Mouse (Mus musculus) heart, embryonic 11.5 days (tissue): ENCODE results near the gene Acat1. TPM values are rescaled to one million over a fixed set of nuclear protein-coding genes. Genes with fewer than 3 reads are reported as not detected.

Source experiments
- ATAC-seq: fragments of 200-750 bp; cut with Nextera tagmentation; replicated peaks from 2 replicates; pipeline ENCODE4 v1.8.0; 2017; ENCODE audit warnings: moderate library complexity; ENCODE audit not compliant: insufficient number of reproducible peaks, low FRiP score, low TSS enrichment
- H3K27ac ChIP-seq: fragments of 300-500 bp; sonication (generic); 2 replicates; pipeline ENCODE4 v1.5.1; 2014; ENCODE audit warnings: mild to moderate bottlenecking, low read depth, low read length
- H3K27me3 ChIP-seq: fragments of 300-500 bp; sonication (generic); 2 replicates; pipeline ENCODE4 v1.6.1; 2014; ENCODE audit warnings: mild to moderate bottlenecking, low read length, mixed read lengths; ENCODE audit not compliant: control insufficient read depth, insufficient read depth
- H3K36me3 ChIP-seq: fragments of 300-500 bp; sonication (generic); 2 replicates; pipeline ENCODE4 v1.6.1; 2014; ENCODE audit warnings: mild to moderate bottlenecking, low read length, moderate library complexity, mixed read lengths; ENCODE audit not compliant: control insufficient read depth, insufficient read depth
- H3K4me1 ChIP-seq: fragments of 300-500 bp; sonication (generic); 2 replicates; pipeline ENCODE4 v1.6.1; 2014; ENCODE audit warnings: low read length; ENCODE audit not compliant: control insufficient read depth, insufficient read depth
- H3K4me2 ChIP-seq: fragments of 300-500 bp; sonication (generic); 2 replicates; pipeline ENCODE4 v1.6.1; 2014; ENCODE audit warnings: mild to moderate bottlenecking, moderate library complexity
- H3K4me3 ChIP-seq: fragments of 300-500 bp; sonication (generic); 2 replicates; pipeline ENCODE4 v1.5.1; 2014; ENCODE audit warnings: low read depth, low read length
- H3K9ac ChIP-seq: fragments of 300-500 bp; sonication (generic); 2 replicates; pipeline ENCODE4 v1.6.1; 2014; ENCODE audit warnings: mild to moderate bottlenecking, low read depth, low read length, moderate library complexity
- H3K9me3 ChIP-seq: fragments of 300-500 bp; sonication (generic); replicated peaks from 2 replicates; pipeline ENCODE4 v1.6.1; 2016; ENCODE audit warnings: low read length; ENCODE audit not compliant: control insufficient read depth
- WGBS: fragments of 180-500 bp; shearing (Covaris S2); extraction: QIAGEN DNeasy Blood & Tissue Kit; methylation state at CpG from one replicate; pipeline ENCODE4 v1.1.7; 2014; ENCODE audit not compliant: insufficient replicate concordance; 5-methylcytosine and 5-hydroxymethylcytosine counted together
- polyA plus RNA-seq: library from polyadenylated mRNA; unstranded; fragments of >200 nt; fragmentation: Nextera tagmentation; extraction: Ambion mirVana; gene quantifications from 2 replicates; pipeline ENCODE4 v1.2.1, GENCODE M21; 2014

Gene Acat1
- polyA plus RNA-seq, 1 experiment from 2014 or later, result 165 TPM

DNA sequence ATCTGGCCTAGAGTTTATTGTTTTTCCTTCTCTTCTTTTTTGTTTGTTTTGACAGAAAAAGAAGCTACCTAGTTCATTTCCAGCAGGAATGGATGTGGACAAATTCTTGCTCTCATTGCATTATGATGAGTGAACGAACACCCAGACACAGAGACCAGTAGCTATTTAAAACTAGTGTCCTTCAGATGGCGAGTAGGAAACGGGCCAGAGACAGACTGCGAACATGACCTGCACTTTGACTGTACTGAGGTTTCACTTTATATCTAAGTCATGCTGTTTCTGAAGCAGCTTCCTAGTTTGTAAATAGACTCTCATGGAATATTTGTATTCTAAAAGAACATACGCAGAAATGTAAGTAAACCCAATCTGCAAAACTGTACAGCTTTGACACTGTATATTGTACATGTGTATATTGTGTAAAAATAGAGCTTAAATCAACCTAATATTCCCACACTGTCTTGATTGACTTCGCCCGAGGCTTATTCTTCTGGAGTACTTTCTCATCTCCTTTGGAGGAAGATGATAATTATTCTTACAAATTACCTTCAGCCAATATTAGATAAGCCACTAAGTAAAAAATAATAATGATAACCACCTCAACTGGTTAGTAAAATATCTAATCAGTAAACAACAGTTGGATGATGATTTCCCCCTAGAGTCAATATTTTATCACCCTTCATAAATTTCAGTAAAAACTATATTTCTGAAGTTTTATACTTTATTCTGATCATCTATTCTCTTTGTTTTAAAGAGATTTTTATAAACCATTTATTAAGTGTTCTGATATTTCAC is 37.5 kb downstream of the Acat1 start:
- WGBS, result 86% methylated on average over 7 of the region's 7 CpGs
- Histone ChIP-seq H3K27ac (no peak overlapping the region), H3K9ac (no peak overlapping the region), H3K36me3 (peaks cover 13% of the 10 kb centered on the region), H3K27me3 (no peaks in the 10 kb centered on the region), H3K9me3 (no peaks in the 10 kb centered on the region), H3K4me1 (no peaks in the 10 kb centered on the region), H3K4me3 (no peak overlapping the region), H3K4me2 (no peak overlapping the region)
- ATAC-seq, result no peak

DNA sequence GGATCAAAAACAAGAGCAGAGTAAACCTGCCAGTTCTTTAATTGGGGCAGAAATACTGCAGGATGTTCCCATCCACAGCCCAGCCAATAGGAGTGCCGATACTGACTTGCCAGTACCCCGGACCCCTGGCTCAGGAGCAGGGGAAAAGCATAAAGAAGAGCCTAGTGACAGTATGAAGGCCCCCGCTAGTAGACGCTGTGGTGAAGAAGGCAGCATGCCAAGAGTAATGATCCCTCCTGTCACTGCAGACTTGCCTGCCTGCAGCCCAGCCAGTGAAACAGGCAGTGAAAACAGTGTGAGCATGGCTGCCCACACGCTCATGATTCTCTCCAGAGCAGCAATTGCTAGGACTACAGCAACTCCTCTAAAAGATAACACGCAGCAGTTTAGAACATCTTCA is 39.5 kb downstream of the Acat1 start:
- Histone ChIP-seq H3K27me3 (no peaks in the 10 kb centered on the region), H3K36me3 (peaks cover 17% of the 10 kb centered on the region), H3K9ac (no peak overlapping the region), H3K9me3 (no peaks in the 10 kb centered on the region), H3K4me3 (no peak overlapping the region), H3K4me2 (no peak overlapping the region), H3K4me1 (no peaks in the 10 kb centered on the region), H3K27ac (no peak overlapping the region)
- no peak for ATAC-seq
- WGBS, result 93% methylated on average over 6 of the region's 6 CpGs

DNA sequence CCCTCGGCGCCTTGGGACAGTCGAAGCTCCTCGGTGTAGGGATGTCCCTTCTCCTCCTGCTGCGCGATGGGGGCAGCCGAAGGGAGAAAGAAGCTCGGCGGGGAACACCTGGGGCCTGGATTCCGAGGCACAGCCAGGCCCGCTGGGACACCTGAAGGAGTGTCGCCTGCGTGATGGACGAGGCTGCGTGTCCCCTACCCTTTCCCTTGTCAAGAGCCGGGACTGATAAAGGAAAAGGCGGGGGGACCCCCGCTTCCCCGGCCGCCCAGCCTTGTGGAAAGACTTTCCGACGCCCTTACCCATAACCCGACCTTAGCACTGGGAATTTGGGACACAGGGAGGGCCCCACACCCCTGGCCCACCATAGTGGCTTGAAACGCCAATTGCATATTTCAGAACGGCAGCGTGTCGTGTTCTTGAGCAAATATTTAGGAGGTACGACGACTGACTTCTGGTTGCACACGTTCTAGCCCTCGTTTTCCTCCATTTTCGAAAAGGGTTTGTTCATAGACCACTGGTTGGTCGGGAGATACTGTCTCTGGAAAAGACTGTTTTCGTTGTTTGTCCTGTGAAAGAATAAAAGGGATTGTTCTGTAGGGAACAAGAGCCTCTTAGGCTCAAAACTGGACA is 72.7 kb downstream of the Acat1 start:
- Histone ChIP-seq H3K27me3 (no peaks in the 10 kb centered on the region), H3K4me3 (peak overlapping the region; percentile 83), H3K27ac (peak overlapping the region; percentile 94), H3K36me3 (no peaks in the 10 kb centered on the region), H3K9ac (peak overlapping the region; percentile 91), H3K4me1 (peaks cover 10% of the 10 kb centered on the region), H3K4me2 (peak overlapping the region; percentile 71), H3K9me3 (no peaks in the 10 kb centered on the region)
- ATAC-seq, result no peak; the same call in 1 of the 2 replicates
- under 1% methylated on average over 33 of the region's 34 CpGs for WGBS

DNA sequence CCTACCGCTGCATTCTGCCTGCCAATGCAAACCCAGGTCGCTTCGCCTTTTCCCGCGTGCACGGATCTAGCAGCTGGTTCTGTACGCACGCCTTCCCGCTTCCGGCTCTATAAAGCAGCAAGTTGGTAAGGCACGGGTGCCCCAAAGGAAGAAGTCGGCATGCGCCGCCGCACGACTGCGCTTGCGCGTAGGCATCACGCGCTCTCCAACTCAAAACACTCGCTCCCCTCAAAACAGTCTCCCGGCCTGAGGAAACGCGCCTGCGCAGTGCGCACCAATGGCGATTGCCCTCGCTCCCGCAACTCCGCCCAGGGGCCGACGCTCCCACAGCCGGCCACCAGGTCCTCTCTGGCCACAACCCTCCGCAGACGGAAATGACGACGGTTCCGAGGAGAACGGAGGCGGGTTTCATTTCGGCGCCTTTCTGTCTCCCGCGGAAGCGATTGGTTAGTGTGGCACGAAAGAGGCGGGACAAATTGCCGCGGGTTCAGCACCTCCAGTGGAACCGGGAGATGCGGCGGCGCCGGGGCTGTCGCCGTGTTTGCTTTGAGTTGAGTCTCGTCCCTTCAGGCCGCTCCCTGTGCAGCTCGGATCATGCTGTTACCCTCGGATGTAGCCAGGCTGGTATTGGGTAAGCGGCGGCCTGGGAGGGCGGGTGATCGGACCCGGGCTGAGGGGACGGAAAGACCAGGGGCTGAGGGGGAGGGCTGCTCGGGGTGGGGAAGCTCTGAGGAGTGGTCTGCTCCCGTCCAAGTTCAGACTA is 73.4 kb downstream of the Acat1 start, which contains the start of the genes Atm and Npat:
Atm (minus strand) TSS at position 183 of the 763 bp plus-strand sequence.
Npat (plus strand) TSS at position 490 of the 763 bp plus-strand sequence.
- peak within 1 kb of the TSS; percentile 91 for H3K9ac ChIP-seq
- under 1% methylated on average over 69 of the region's 69 CpGs for WGBS
- no peaks in the 10 kb centered on the region for H3K27me3 ChIP-seq
- no peaks in the 10 kb centered on the region for H3K36me3 ChIP-seq
- H3K4me1 ChIP-seq, result peaks cover 10% of the 10 kb centered on the region
- peak; percentile 99 for ATAC-seq
- H3K4me2 ChIP-seq, result peak within 1 kb of the TSS; percentile 92
- H3K4me3 ChIP-seq, result peak within 1 kb of the TSS; percentile 83
- H3K9me3 ChIP-seq, result no peaks in the 10 kb centered on the region
- H3K27ac ChIP-seq, result peak within 1 kb of the TSS; percentile 94

DNA sequence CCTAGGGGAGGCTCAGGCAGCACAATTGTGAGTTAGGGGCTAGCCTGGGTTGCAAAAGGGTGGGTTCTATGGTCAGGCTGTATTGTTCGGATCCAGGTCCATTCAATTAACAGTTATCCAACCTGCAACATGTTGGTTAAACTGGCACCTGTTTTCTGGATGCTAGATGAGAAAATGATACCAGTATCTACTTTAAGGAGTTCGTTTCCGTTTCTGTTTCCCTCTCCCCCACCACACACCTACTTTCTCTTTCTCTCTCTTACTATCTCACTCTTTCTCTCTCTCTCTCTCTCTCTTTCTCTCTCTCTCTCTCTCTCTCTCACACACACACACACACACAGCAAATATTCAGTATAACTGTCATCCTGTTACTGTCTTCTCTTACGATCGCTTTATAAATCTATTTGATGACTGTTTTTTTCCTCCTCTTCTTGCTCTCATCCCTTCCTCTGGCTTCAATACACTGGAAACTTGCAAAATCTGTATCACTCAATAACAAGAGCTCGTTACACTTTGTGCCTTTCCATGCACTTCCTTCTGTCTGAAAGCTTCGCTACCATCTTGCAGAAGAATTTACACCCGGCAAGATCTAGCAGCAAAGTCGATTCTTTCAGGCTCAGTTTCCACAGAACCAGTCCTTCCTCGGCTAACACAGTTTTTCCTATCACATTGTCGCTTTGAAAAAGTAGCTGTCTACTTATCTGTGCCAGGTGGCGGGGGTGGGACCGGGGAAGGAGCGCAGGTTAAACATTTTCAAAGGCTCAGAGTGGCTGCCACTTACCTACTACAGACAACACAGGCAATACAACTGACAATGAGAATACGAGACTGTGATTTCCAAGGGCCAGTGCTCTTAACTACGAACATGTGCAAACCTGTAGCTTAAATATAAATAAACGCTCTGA is 74.5 kb downstream of the Acat1 start:
- Histone ChIP-seq H3K27ac (peak overlapping the region; percentile 89), H3K4me2 (peak overlapping the region; percentile 92), H3K4me3 (peak overlapping the region; percentile 83), H3K9ac (peak overlapping the region; percentile 75), H3K27me3 (no peaks in the 10 kb centered on the region), H3K9me3 (no peaks in the 10 kb centered on the region), H3K4me1 (peaks cover 10% of the 10 kb centered on the region), H3K36me3 (no peaks in the 10 kb centered on the region)
- ATAC-seq, result no peak
- WGBS, result 17% methylated on average over 17 of the region's 17 CpGs

Other genes starting within 250 kb of the Acat1 start
- gene Kdelc2, start 226.4 kb downstream of the Acat1 start, polyA plus RNA-seq, result 19.3 and 20.9 TPM in 2 replicates
- 0.30 and 0.54 TPM in 2 replicates for gene 4930550C14Rik, start 208.1 kb downstream of the Acat1 start, polyA plus RNA-seq
- 12.0 and 12.6 TPM in 2 replicates for gene Atm, start 73.6 kb downstream of the Acat1 start, polyA plus RNA-seq
- gene Npat, start 73.3 kb downstream of the Acat1 start, polyA plus RNA-seq, result 18.3 and 18.9 TPM in 2 replicates
- gene Cul5, start 59.6 kb upstream of the Acat1 start, polyA plus RNA-seq, result 29.6 and 30.0 TPM in 2 replicates
- 0.27 and 0.63 TPM in 2 replicates for gene Rab39, start 95.8 kb upstream of the Acat1 start, polyA plus RNA-seq
- gene Slc35f2, start 161.2 kb upstream of the Acat1 start, polyA plus RNA-seq, result 0.82 and 1.2 TPM in 2 replicates
- 10.4 and 10.6 TPM in 2 replicates for gene Sln, start 239.8 kb upstream of the Acat1 start, polyA plus RNA-seq